Mouse (Mus musculus) heart, postnatal 0 days (tissue): ENCODE measurements around the gene Slc25a11. TPM values are rescaled to one million over a fixed set of nuclear protein-coding genes. Genes with fewer than 3 reads are reported as not detected.

ENCODE experiments used
- ATAC-seq: fragments of 200-750 bp; cut with Nextera tagmentation; 2 replicates; pipeline ENCODE4 v1.8.0; 2017; ENCODE audit warnings: low read depth, moderate number of reproducible peaks, moderate library complexity; ENCODE audit not compliant: insufficient read depth
- DNase-seq: peaks from one replicate; pipeline ENCODE4 v3.0.0-alpha.2; 2016; ENCODE audit warnings: low spot score
- H3K27ac ChIP-seq: fragments of 300-500 bp; sonication (generic); 2 replicates; pipeline ENCODE4 v1.5.1; 2014; ENCODE audit warnings: low read depth, mild to moderate bottlenecking
- H3K27me3 ChIP-seq: fragments of 300-500 bp; sonication (generic); 2 replicates; pipeline ENCODE4 v1.6.1; 2014; ENCODE audit warnings: low read length, mixed read lengths; ENCODE audit not compliant: control insufficient read depth, insufficient read depth
- H3K36me3 ChIP-seq: fragments of 300-500 bp; sonication (generic); replicated peaks from 2 replicates; pipeline ENCODE4 v1.6.1; 2014; ENCODE audit warnings: low read length, mixed read lengths; ENCODE audit not compliant: control insufficient read depth, insufficient read depth
- H3K4me1 ChIP-seq: fragments of 300-500 bp; sonication (generic); 2 replicates; pipeline ENCODE4 v1.6.1; 2014; ENCODE audit warnings: antibody characterized with exemption; ENCODE audit not compliant: control insufficient read depth, insufficient read depth
- H3K4me2 ChIP-seq: fragments of 300-500 bp; sonication (generic); 2 replicates; pipeline ENCODE4 v1.6.1; 2014; ENCODE audit warnings: low read depth, mild to moderate bottlenecking, low read length, moderate library complexity
- H3K4me3 ChIP-seq: fragments of 300-500 bp; sonication (generic); 2 replicates; pipeline ENCODE4 v1.5.1; 2014; ENCODE audit warnings: low read depth, low read length
- H3K9ac ChIP-seq: fragments of 300-500 bp; sonication (generic); replicated peaks from 2 replicates; pipeline ENCODE4 v1.6.1; 2014; ENCODE audit warnings: low read depth, low read length, mixed read lengths
- H3K9me3 ChIP-seq: fragments of 300-500 bp; sonication (generic); replicated peaks from 2 replicates; pipeline ENCODE4 v1.6.1; 2016; ENCODE audit warnings: low read length; ENCODE audit not compliant: control insufficient read depth
- CTCF ChIP-seq: IDR thresholded peaks from 2 replicates; pipeline ENCODE4 v1.5.1; 2016; ENCODE audit warnings: antibody characterized with exemption, control low read depth, low read depth
- EP300 ChIP-seq: IDR thresholded peaks from 2 replicates; pipeline ENCODE4 v1.6.1; 2016; ENCODE audit warnings: antibody characterized with exemption, low read depth
- WGBS: fragments of 180-500 bp; shearing (Covaris S2); extraction: QIAGEN DNeasy Blood & Tissue Kit; methylation state at CpG from one replicate; pipeline ENCODE4 v1.1.7; 2014; 5-methylcytosine and 5-hydroxymethylcytosine counted together
- polyA plus RNA-seq: library from polyadenylated mRNA; unstranded; fragments of >200 nt; fragmentation: Nextera tagmentation; extraction: Ambion mirVana; gene quantifications from 2 replicates; pipeline ENCODE4 v1.2.1, GENCODE M21; 2015
- total RNA-seq: library from RNA; depleted of rRNA; stranded (reverse); fragments of >200 nt; gene quantifications from 2 replicates; pipeline ENCODE4 v1.2.3, GENCODE M21; 2014; ENCODE audit warnings: low replicate concordance

Gene Slc25a11
- total and polyA plus RNA-seq, 2 experiments from 2014 or later = 446 to 532 TPM

- no peaks in the 10 kb centered on the region for H3K9me3 ChIP-seq
- ATAC-seq (peak; percentile 65), DNase-seq (peak; percentile 67)
- peaks cover 72% of the 10 kb centered on the region for H3K36me3 ChIP-seq
- no peaks in the 10 kb centered on the region for H3K27me3 ChIP-seq
- H3K27ac ChIP-seq = no peak overlapping the region
- H3K4me3 ChIP-seq = no peak overlapping the region
- H3K4me1 ChIP-seq = no peaks in the 10 kb centered on the region
- no peak overlapping the region for H3K9ac ChIP-seq
- TF ChIP-seq CTCF = peak; percentile 96
- TF ChIP-seq EP300 = no peak
- WGBS = 54% methylated on average over 14 of the region's 14 CpGs
- no peak overlapping the region for H3K4me2 ChIP-seq
Measured at GRCm38 (mm10) chr11:70605024-70605566, 42.2 kb downstream of the Slc25a11 start.

- ATAC-seq (no peak), DNase-seq (no peak)
- WGBS = 85% methylated on average over 9 of the region's 9 CpGs
- Histone ChIP-seq H3K4me3 (no peak overlapping the region), H3K36me3 (peaks cover 41% of the 10 kb centered on the region), H3K27ac (no peak overlapping the region), H3K4me2 (no peak overlapping the region), H3K4me1 (no peaks in the 10 kb centered on the region), H3K27me3 (no peaks in the 10 kb centered on the region), H3K9me3 (no peaks in the 10 kb centered on the region), H3K9ac (no peak overlapping the region)
- no peak for TF ChIP-seq EP300
- no peak for TF ChIP-seq CTCF
Measured at GRCm38 (mm10) chr11:70598451-70598953, 48.8 kb downstream of the Slc25a11 start.

GRCm38 (mm10) chr11:70597301-70597700 lies 50.0 kb downstream of the Slc25a11 start:
- Histone ChIP-seq H3K9ac (no peak overlapping the region), H3K27me3 (no peaks in the 10 kb centered on the region), H3K4me2 (no peak overlapping the region), H3K4me3 (no peak overlapping the region), H3K4me1 (no peaks in the 10 kb centered on the region), H3K9me3 (no peaks in the 10 kb centered on the region), H3K27ac (no peak overlapping the region), H3K36me3 (peaks cover 35% of the 10 kb centered on the region)
- ATAC-seq (no peak), DNase-seq (no peak)
- TF ChIP-seq EP300 = no peak
- TF ChIP-seq CTCF = no peak
- WGBS = 80% methylated on average over 6 of the region's 6 CpGs

- WGBS = 75% methylated on average over 4 of the region's 4 CpGs
- Histone ChIP-seq H3K4me1 (no peaks in the 10 kb centered on the region), H3K27me3 (no peaks in the 10 kb centered on the region), H3K9me3 (no peaks in the 10 kb centered on the region), H3K4me3 (no peak overlapping the region), H3K36me3 (peaks cover 26% of the 10 kb centered on the region), H3K9ac (no peak overlapping the region), H3K27ac (peak overlapping the region; percentile 20; the same call in 1 of the 2 replicates), H3K4me2 (no peak overlapping the region)
- ATAC-seq (no peak), DNase-seq (no peak)
- TF ChIP-seq EP300 = no peak
- no peak for TF ChIP-seq CTCF
Measured at GRCm38 (mm10) chr11:70596094-70596493, 51.2 kb downstream of the Slc25a11 start.

- Histone ChIP-seq H3K4me3 (no peak overlapping the region), H3K9ac (no peak overlapping the region), H3K36me3 (peaks cover 26% of the 10 kb centered on the region), H3K27me3 (no peaks in the 10 kb centered on the region), H3K4me2 (no peak overlapping the region), H3K27ac (peak overlapping the region; percentile 20; the same call in 1 of the 2 replicates), H3K4me1 (no peaks in the 10 kb centered on the region), H3K9me3 (no peaks in the 10 kb centered on the region)
- WGBS = 47% methylated on average over 2 of the region's 2 CpGs
- TF ChIP-seq EP300 (no peak), CTCF (no peak)
- no peak for ATAC-seq
- DNase-seq = no peak
Measured at GRCm38 (mm10) chr11:70595638-70596037, 51.6 kb downstream of the Slc25a11 start.
